Mouse (Mus musculus) lung, embryonic 14.5 days (tissue): ENCODE results near the gene Id3. TPM values are rescaled to one million over a fixed set of nuclear protein-coding genes. Genes with fewer than 3 reads are reported as not detected.
A peak's percentile ranks its signal among the peaks of the same experiment; 100 is the strongest.

ENCODE experiments used
- ATAC-seq: fragments of 200-750 bp; cut with Nextera tagmentation; 2 replicates; pipeline ENCODE4 v1.8.0; 2017; ENCODE audit warnings: mild to moderate bottlenecking, moderate TSS enrichment, moderate library complexity; ENCODE audit not compliant: insufficient read depth
- DNase-seq: peaks from one replicate; pipeline ENCODE4 v3.0.0-alpha.2; 2015
- H3K27ac ChIP-seq: fragments of 300-500 bp; sonication (generic); 2 replicates; pipeline ENCODE4 v1.5.1; 2014; ENCODE audit warnings: low read depth, mild to moderate bottlenecking, moderate library complexity
- H3K27me3 ChIP-seq: fragments of 300-500 bp; sonication (generic); 2 replicates; pipeline ENCODE4 v1.6.1; 2014; ENCODE audit warnings: low read length, control low read depth; ENCODE audit not compliant: insufficient read depth
- H3K36me3 ChIP-seq: fragments of 300-500 bp; sonication (generic); 2 replicates; pipeline ENCODE4 v1.6.1; 2014; ENCODE audit warnings: control low read depth; ENCODE audit not compliant: insufficient read depth
- H3K4me1 ChIP-seq: fragments of 300-500 bp; sonication (generic); 2 replicates; pipeline ENCODE4 v1.6.1; 2014; ENCODE audit warnings: antibody characterized with exemption, control low read depth; ENCODE audit not compliant: insufficient read depth
- H3K4me2 ChIP-seq: fragments of 300-500 bp; sonication (generic); 2 replicates; pipeline ENCODE4 v1.6.1; 2014; ENCODE audit warnings: mild to moderate bottlenecking
- H3K4me3 ChIP-seq: fragments of 300-500 bp; sonication (generic); 2 replicates; pipeline ENCODE4 v1.5.1; 2014; ENCODE audit warnings: low read depth, low read length
- H3K9ac ChIP-seq: fragments of 300-500 bp; sonication (generic); 2 replicates; pipeline ENCODE4 v1.6.1; 2014
- H3K9me3 ChIP-seq: fragments of 300-500 bp; sonication (generic); 2 replicates; pipeline ENCODE4 v1.6.1; 2016; ENCODE audit warnings: low read depth, low read length, control low read depth
- CTCF ChIP-seq: IDR thresholded peaks from 2 replicates; pipeline ENCODE4 v1.5.1; 2016; ENCODE audit warnings: antibody characterized with exemption, low read depth
- WGBS: fragments of 180-500 bp; shearing (Covaris S2); extraction: QIAGEN DNeasy Blood & Tissue Kit; methylation state at CpG from one replicate; pipeline ENCODE4 v1.1.7; 2014; 5-methylcytosine and 5-hydroxymethylcytosine counted together
- polyA plus RNA-seq: library from polyadenylated mRNA; unstranded; fragments of >200 nt; fragmentation: Nextera tagmentation; extraction: Ambion mirVana; gene quantifications from 2 replicates; pipeline ENCODE4 v1.2.1, GENCODE M21; 2014

The Id3 gene
- polyA plus RNA-seq, 1 experiment from 2014 or later = 469 TPM

DNA sequence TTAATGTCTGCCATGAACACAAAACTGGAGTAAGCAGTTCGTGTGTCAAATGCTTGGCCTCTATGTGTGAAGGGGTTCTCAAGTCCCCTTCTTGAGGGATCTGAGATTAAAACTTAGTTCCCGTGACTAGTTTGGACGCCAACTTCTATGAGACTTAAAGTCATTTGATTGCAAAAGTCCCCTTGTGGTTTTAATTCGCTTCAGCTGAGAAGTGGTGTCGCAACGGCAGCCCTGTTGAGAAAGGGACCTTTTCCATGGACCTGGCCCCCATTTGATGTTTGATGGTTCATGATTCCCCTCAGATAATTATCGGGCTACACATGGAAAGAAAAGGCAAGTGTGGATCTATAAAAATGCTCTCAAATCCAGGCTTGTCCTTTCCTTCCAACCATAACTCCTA lies 36.2 kb downstream of the Id3 start:
- no peak for DNase-seq
- Histone ChIP-seq H3K36me3 (peaks cover 17% of the 10 kb centered on the region; the same call in 1 of the 2 replicates), H3K4me1 (peaks cover 23% of the 10 kb centered on the region), H3K27me3 (no peaks in the 10 kb centered on the region), H3K9ac (no peak overlapping the region), H3K9me3 (no peaks in the 10 kb centered on the region), H3K4me2 (peak overlapping the region; percentile 60; the same call in 1 of the 2 replicates), H3K4me3 (no peak overlapping the region), H3K27ac (no peak overlapping the region)
- 80% methylated on average over 7 of the region's 7 CpGs for WGBS
- no peak for TF ChIP-seq CTCF
- ATAC-seq = no peak

DNA sequence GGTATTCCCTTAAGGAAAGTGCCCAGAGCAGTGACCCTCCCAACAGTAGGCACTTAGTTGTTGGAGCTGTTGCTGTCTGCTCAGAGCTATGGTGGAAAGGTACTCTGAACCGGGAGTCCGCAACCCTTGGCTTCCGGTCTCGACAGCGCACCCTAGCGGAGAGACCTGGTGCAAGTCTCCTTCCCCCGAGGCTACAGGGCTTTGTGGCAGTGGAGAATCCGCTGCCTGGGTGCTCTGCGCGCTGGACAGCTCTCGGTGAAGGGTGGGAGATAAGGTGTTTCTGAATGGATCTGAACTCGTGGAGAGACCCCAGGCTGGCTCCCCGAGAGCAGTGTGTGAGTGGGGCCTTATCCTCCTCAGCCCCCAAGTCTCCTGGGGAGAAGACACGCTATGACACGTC lies 36.7 kb downstream of the Id3 start:
- peaks cover 23% of the 10 kb centered on the region for H3K4me1 ChIP-seq
- peak overlapping the region; percentile 60 for H3K4me2 ChIP-seq
- WGBS = 4% methylated on average over 15 of the region's 15 CpGs
- no peaks in the 10 kb centered on the region for H3K27me3 ChIP-seq
- peak overlapping the region; percentile 30 for H3K9ac ChIP-seq
- ATAC-seq (peak; percentile 55; the same call in 1 of the 2 replicates), DNase-seq (peak; percentile 91)
- H3K4me3 ChIP-seq = peak overlapping the region; percentile 31
- no peaks in the 10 kb centered on the region for H3K9me3 ChIP-seq
- H3K27ac ChIP-seq = peak overlapping the region; percentile 75
- peaks cover 20% of the 10 kb centered on the region; the same call in 1 of the 2 replicates for H3K36me3 ChIP-seq
- peak; percentile 90 for TF ChIP-seq CTCF

GRCm38 (mm10) chr4:136180408-136181330 lies 37.4 kb downstream of the Id3 start:
- ATAC-seq (peak; percentile 75), DNase-seq (peak; percentile 80)
- Histone ChIP-seq H3K36me3 (peaks cover 20% of the 10 kb centered on the region; the same call in 1 of the 2 replicates), H3K4me2 (peak overlapping the region; percentile 60), H3K9me3 (no peaks in the 10 kb centered on the region), H3K4me1 (peaks cover 23% of the 10 kb centered on the region), H3K27me3 (no peaks in the 10 kb centered on the region), H3K4me3 (peak overlapping the region; percentile 31), H3K9ac (peak overlapping the region; percentile 30), H3K27ac (peak overlapping the region; percentile 75)
- no peak for TF ChIP-seq CTCF
- WGBS = 17% methylated on average over 23 of the region's 23 CpGs

DNA sequence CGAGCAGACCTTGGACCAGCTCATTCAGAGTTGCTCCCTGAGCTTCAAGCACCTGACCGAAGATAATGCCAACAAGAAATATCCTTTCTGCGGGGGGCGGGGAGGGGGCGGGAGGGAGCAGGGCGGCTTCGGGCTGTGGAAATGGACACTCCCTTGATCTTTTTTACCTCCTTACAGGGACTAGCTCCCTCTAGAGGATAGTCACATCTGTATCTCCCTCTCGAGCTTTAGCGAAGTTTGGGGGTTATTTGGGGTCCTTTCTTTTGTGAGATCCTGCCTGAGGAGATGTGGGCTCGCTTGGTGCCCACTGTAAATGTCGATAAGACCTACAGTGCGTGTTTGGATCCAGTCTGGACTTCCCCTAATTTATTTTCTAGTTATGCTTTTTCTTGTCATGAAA lies 38.1 kb downstream of the Id3 start:
- Histone ChIP-seq H3K4me1 (peaks cover 23% of the 10 kb centered on the region), H3K4me3 (no peak overlapping the region), H3K36me3 (peaks cover 16% of the 10 kb centered on the region; the same call in 1 of the 2 replicates), H3K27ac (peak overlapping the region; percentile 22; the same call in 1 of the 2 replicates), H3K4me2 (peak overlapping the region; percentile 60), H3K9ac (no peak overlapping the region), H3K27me3 (no peaks in the 10 kb centered on the region), H3K9me3 (no peaks in the 10 kb centered on the region)
- ATAC-seq (no peak), DNase-seq (peak; percentile 59)
- TF ChIP-seq CTCF = 0 out of 2 replicates have a peak, but pooled peaks have one; percentile 25
- WGBS = 27% methylated on average over 12 of the region's 12 CpGs

DNA sequence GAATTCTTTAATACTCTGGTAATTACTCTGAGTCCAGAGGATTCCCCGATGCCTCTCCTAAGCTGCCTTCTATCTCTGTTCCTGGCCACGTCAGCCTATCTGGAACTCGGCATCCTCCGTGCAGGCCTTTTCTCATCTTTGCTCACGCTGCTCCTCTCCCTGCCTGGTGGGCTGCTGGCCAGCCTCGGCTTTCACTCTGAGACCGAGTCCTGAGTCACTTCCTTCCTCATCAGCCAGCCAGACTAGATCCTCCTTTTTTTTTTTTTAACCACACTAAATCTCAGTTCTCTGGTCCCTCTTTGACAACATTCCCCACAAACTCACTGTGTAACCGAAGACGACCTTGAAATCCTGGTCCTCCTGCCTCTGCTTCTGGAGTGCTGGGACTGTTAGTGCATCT lies 42.1 kb downstream of the Id3 start:
- H3K4me3 ChIP-seq = no peak overlapping the region
- no peak overlapping the region for H3K9ac ChIP-seq
- H3K4me1 ChIP-seq = peaks cover 5% of the 10 kb centered on the region
- no peak overlapping the region for H3K4me2 ChIP-seq
- H3K9me3 ChIP-seq = no peaks in the 10 kb centered on the region
- 57% methylated on average over 9 of the region's 9 CpGs for WGBS
- no peaks in the 10 kb centered on the region for H3K27me3 ChIP-seq
- DNase-seq = peak; percentile 49
- ATAC-seq = no peak
- peaks cover 25% of the 10 kb centered on the region; the same call in 1 of the 2 replicates for H3K36me3 ChIP-seq
- H3K27ac ChIP-seq = peak overlapping the region; percentile 20; the same call in 1 of the 2 replicates
- no peak for TF ChIP-seq CTCF

- no peaks in the 10 kb centered on the region for H3K9me3 ChIP-seq
- WGBS = 77% methylated on average over 8 of the region's 8 CpGs
- H3K27ac ChIP-seq = peak overlapping the region; percentile 32; the same call in 1 of the 2 replicates
- TF ChIP-seq CTCF = no peak
- peaks cover 25% of the 10 kb centered on the region; the same call in 1 of the 2 replicates for H3K36me3 ChIP-seq
- H3K4me1 ChIP-seq = no peaks in the 10 kb centered on the region
- H3K27me3 ChIP-seq = no peaks in the 10 kb centered on the region
- no peak overlapping the region for H3K9ac ChIP-seq
- H3K4me2 ChIP-seq = peak overlapping the region; percentile 29; the same call in 1 of the 2 replicates
- DNase-seq (no peak), ATAC-seq (no peak; the same call in 1 of the 2 replicates)
- no peak overlapping the region for H3K4me3 ChIP-seq
Observed at GRCm38 (mm10) chr4:136186315-136186714, 43.0 kb downstream of the Id3 start.
